In the genomic region with DNA sequence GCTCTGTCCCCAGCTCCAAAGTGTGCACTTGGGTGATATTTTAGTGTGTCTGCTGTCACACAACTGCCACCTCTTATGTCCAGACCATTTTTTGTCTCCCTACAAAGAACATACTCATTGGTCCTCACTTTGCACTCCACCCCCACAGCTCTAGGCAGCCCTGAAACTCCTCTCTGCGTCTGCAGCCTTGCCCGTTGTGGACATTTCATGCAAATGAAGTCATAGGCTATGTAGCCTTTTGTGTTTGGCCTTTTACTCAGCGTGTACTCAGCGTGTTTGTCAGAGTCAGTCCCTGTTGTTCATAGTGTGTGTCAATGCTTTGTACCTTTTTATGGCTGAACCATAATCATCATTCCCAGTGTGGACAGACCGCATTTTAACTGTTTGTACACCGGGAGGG, we compare ENCODE assay signal across 11 mouse cellular contexts. TPM values are rescaled to one million over a fixed set of nuclear protein-coding genes. Genes with fewer than 3 reads are reported as not detected.
A peak's percentile ranks its signal among the peaks of the same experiment; 100 is the strongest.
DNase-seq lines count a peak whose midpoint lies in the region; ATAC-seq and TF ChIP-seq lines count a peak whose summit lies in the region.
"Had no signal": no experiment of that assay in that cellular context is flagged by ENCODE, and none has a peak within 500 bp of the region (broad histone marks: within the 10 kb centered on the region; RNA-seq: fewer than 3 reads in every experiment).

No protein-coding gene starts in this region.

- DNase-seq in heart, adult 2 months, result no peak
- no peak for DNase-seq in heart, postnatal 25 days (ENCODE audit: low spot score)
- peak; percentile 81 for DNase-seq in NIH3T3 (ENCODE audit: low read depth)
- no peak for DNase-seq in urinary bladder, postnatal 36 days (ENCODE audit: low spot score in 2 of 2)
- no peak for DNase-seq in kidney, adult 18-20 months

- no peak overlapping the region; the same call in 1 of the 2 replicates for H3K4me3 ChIP-seq in heart, adult 2 months
- H3K4me3 ChIP-seq in embryonic facial prominence, embryonic 12.5 days, result 0 out of 2 replicates have a peak overlapping the region, but pooled peaks have one; percentile 4
- no peak overlapping the region for H3K4me3 ChIP-seq in liver, embryonic 12.5 days
- H3K4me3 ChIP-seq: hindbrain, embryonic 15.5 days had no signal

- H3K9ac ChIP-seq in heart, adult 2 months (ENCODE audit: low read depth, low read length), result peak overlapping the region; percentile 23; the same call in 1 of the 2 replicates
- H3K9ac ChIP-seq in embryonic facial prominence, embryonic 12.5 days, result no peak overlapping the region
- H3K9ac ChIP-seq in liver, embryonic 12.5 days, result peak overlapping the region; percentile 33; the same call in 1 of the 2 replicates
- H3K9ac ChIP-seq: hindbrain, embryonic 15.5 days had no signal

- H3K9me3 ChIP-seq in embryonic facial prominence, embryonic 12.5 days, result no peaks in the 10 kb centered on the region
- H3K9me3 ChIP-seq in liver, embryonic 12.5 days (replicated peaks), result no peaks in the 10 kb centered on the region
- H3K9me3 ChIP-seq: hindbrain, embryonic 15.5 days had no signal

- peaks cover 12% of the 10 kb centered on the region for H3K4me1 ChIP-seq in heart, adult 2 months (ENCODE audit: control insufficient read depth, insufficient read depth, low read length)
- peaks cover 41% of the 10 kb centered on the region for H3K4me1 ChIP-seq in embryonic facial prominence, embryonic 12.5 days
- H3K4me1 ChIP-seq in liver, embryonic 12.5 days, result peaks cover 79% of the 10 kb centered on the region

- TF ChIP-seq CTCF in heart, adult 2 months (IDR thresholded peaks at IDR 0.05), result no peak

- 45% methylated on average over 6 of the region's 6 CpGs for WGBS in heart, adult 2 months
- 58% methylated on average over 6 of the region's 6 CpGs for WGBS in embryonic facial prominence, embryonic 12.5 days
- WGBS in liver, embryonic 12.5 days (ENCODE audit: insufficient replicate concordance), result 82% methylated on average over 6 of the region's 6 CpGs

- no peak for TF ChIP-seq POLR2A in heart, adult 2 months (IDR thresholded peaks at IDR 0.05; ENCODE audit: insufficient read depth, low read depth, low read length)

- peaks cover 3% of the 10 kb centered on the region for H3K36me3 ChIP-seq in heart, adult 2 months (ENCODE audit: control insufficient read depth, insufficient read depth, low read length)
- peaks cover 69% of the 10 kb centered on the region for H3K36me3 ChIP-seq in embryonic facial prominence, embryonic 12.5 days
- peaks cover 79% of the 10 kb centered on the region for H3K36me3 ChIP-seq in liver, embryonic 12.5 days

- intact Hi-C loops in heart, adult 2 months (cut with DNase I), result no loop called here
- intact Hi-C loops in heart, postnatal 25 days (cut with DNase I), result loop anchor here (5.0 kb wide), 1 partner anchor 33 kb away; a partner anchor contains a TSS

- peak overlapping the region; percentile 85 for H3K27ac ChIP-seq in heart, adult 2 months
- H3K27ac ChIP-seq in embryonic facial prominence, embryonic 12.5 days, result peak overlapping the region; percentile 48; the same call in 1 of the 2 replicates
- H3K27ac ChIP-seq in liver, embryonic 12.5 days, result peak overlapping the region; percentile 23
- H3K27ac ChIP-seq: hindbrain, embryonic 15.5 days had no signal

- H3K27me3 ChIP-seq in heart, adult 2 months (ENCODE audit: control insufficient read depth, insufficient read depth, low read length), result no peaks in the 10 kb centered on the region
- H3K27me3 ChIP-seq in embryonic facial prominence, embryonic 12.5 days, result no peaks in the 10 kb centered on the region
- no peaks in the 10 kb centered on the region for H3K27me3 ChIP-seq in liver, embryonic 12.5 days (replicated peaks)
- H3K27me3 ChIP-seq: hindbrain, embryonic 15.5 days had no signal

- 0 out of 2 replicates have a peak overlapping the region, but pooled peaks have one; percentile 7 for H3K4me2 ChIP-seq in embryonic facial prominence, embryonic 12.5 days (replicated peaks)
- H3K4me2 ChIP-seq in liver, embryonic 12.5 days, result 0 out of 2 replicates have a peak overlapping the region, but pooled peaks have one; percentile 13
- H3K4me2 ChIP-seq: hindbrain, embryonic 15.5 days had no signal

- no peaks in the 10 kb centered on the region; the same call in 1 of the 2 replicates for H3K79me2 ChIP-seq in heart, adult 2 months (replicated peaks; ENCODE audit: control insufficient read depth, insufficient read depth, low read length)

- no peak for TF ChIP-seq EP300 in heart, adult 2 months (IDR thresholded peaks at IDR 0.05; ENCODE audit: insufficient read depth, low read depth, low read length)

- no peak for ATAC-seq in embryonic facial prominence, embryonic 12.5 days (ENCODE audit: insufficient number of reproducible peaks, insufficient read depth, low FRiP score, low TSS enrichment)
- no peak for ATAC-seq in liver, embryonic 12.5 days
- no peak for ATAC-seq in megakaryocyte-erythroid progenitor cell, adult 5-6 weeks (replicated peaks; ENCODE audit: low FRiP score, low TSS enrichment, poor library complexity, severe bottlenecking)
- ATAC-seq: activated CD4-positive, CD25-positive, alpha-beta regulatory T cell, adult 4 months; forebrain, embryonic 14.5 days had no signal

RNA-seq across cellular contexts. Expression of a gene that starts 9.8 kb away (rescaled TPM):
- 100 to 1,000 TPM; 191 to 210 TPM for total RNA-seq in heart, adult 2 months (2021)
- 136 and 162 TPM in 2 replicates for polyA plus RNA-seq in heart, adult 2 months (2012; rRNA removed)
- total RNA-seq in heart, postnatal 25 days (2021), result 100 to 1,000 TPM; 221 to 226 TPM
- polyA plus RNA-seq in embryonic facial prominence, embryonic 12.5 days (2016; fragmentation: Nextera tagmentation; extraction: Ambion mirVana), result 60.9 and 71.3 TPM in 2 replicates
- 85.3 and 95.9 TPM in 2 replicates for polyA plus RNA-seq in liver, embryonic 12.5 days (2016; fragmentation: Nextera tagmentation; extraction: Ambion mirVana)
- 177 and 250 TPM in 2 replicates for total RNA-seq in megakaryocyte-erythroid progenitor cell, adult 5-6 weeks (2014; fragmentation: Nextera tagmentation)
- total RNA-seq in megakaryocyte-erythroid progenitor cell, adult 5-6 weeks (2017), result 187 and 201 TPM in 2 replicates

RNA-seq across cellular contexts. Expression of a gene that starts 23.7 kb away (rescaled TPM):
- total RNA-seq in heart, adult 2 months (2021), result 10 to 100 TPM; 58.8 to 62.9 TPM
- 11.3 and 18.5 TPM in 2 replicates for polyA plus RNA-seq in heart, adult 2 months (2012; rRNA removed)
- total RNA-seq in heart, postnatal 25 days (2021), result 10 to 100 TPM; 63.9 to 68.9 TPM
- polyA plus RNA-seq in embryonic facial prominence, embryonic 12.5 days (2016; fragmentation: Nextera tagmentation; extraction: Ambion mirVana), result 94.4 and 94.7 TPM in 2 replicates
- polyA plus RNA-seq in liver, embryonic 12.5 days (2016; fragmentation: Nextera tagmentation; extraction: Ambion mirVana), result 60.1 and 65.7 TPM in 2 replicates
- total RNA-seq in megakaryocyte-erythroid progenitor cell, adult 5-6 weeks (2014; fragmentation: Nextera tagmentation), result 131 and 149 TPM in 2 replicates
- 255 and 297 TPM in 2 replicates for total RNA-seq in megakaryocyte-erythroid progenitor cell, adult 5-6 weeks (2017)

RNA-seq across cellular contexts. Expression of a gene that starts 28.7 kb away (rescaled TPM):
- total RNA-seq in heart, adult 2 months (2021), result 1 to 10 TPM; 6.8 to 9.1 TPM
- polyA plus RNA-seq in heart, adult 2 months (2012; rRNA removed), result 6.9 and 8.4 TPM in 2 replicates
- 1 to 10 TPM; 7.9 to 9.4 TPM for total RNA-seq in heart, postnatal 25 days (2021)
- polyA plus RNA-seq in embryonic facial prominence, embryonic 12.5 days (2016; fragmentation: Nextera tagmentation; extraction: Ambion mirVana), result 29.5 and 30.7 TPM in 2 replicates
- 9.4 and 11.5 TPM in 2 replicates for polyA plus RNA-seq in liver, embryonic 12.5 days (2016; fragmentation: Nextera tagmentation; extraction: Ambion mirVana)
- total RNA-seq in megakaryocyte-erythroid progenitor cell, adult 5-6 weeks (2014; fragmentation: Nextera tagmentation), result 16.1 and 18.0 TPM in 2 replicates
- 13.8 and 19.0 TPM in 2 replicates for total RNA-seq in megakaryocyte-erythroid progenitor cell, adult 5-6 weeks (2017)

RNA-seq across cellular contexts. Expression of a gene that starts 33.4 kb away (rescaled TPM):
- total RNA-seq in heart, adult 2 months (2021), result 10 to 100 TPM; 10.5 to 14.5 TPM
- polyA plus RNA-seq in heart, adult 2 months (2012; rRNA removed), result 2.4 and 4.5 TPM in 2 replicates
- total RNA-seq in heart, postnatal 25 days (2021), result 10 to 100 TPM; 10.0 to 12.7 TPM
- polyA plus RNA-seq in embryonic facial prominence, embryonic 12.5 days (2016; fragmentation: Nextera tagmentation; extraction: Ambion mirVana), result 26.5 and 27.2 TPM in 2 replicates
- 17.8 and 18.3 TPM in 2 replicates for polyA plus RNA-seq in liver, embryonic 12.5 days (2016; fragmentation: Nextera tagmentation; extraction: Ambion mirVana)
- total RNA-seq in megakaryocyte-erythroid progenitor cell, adult 5-6 weeks (2014; fragmentation: Nextera tagmentation), result 6.1 and 9.4 TPM in 2 replicates
- 3.2 and 11.1 TPM in 2 replicates for total RNA-seq in megakaryocyte-erythroid progenitor cell, adult 5-6 weeks (2017)

Comparison
In these comparisons a context has a peak if more than half of its experiments do, and no peak if none do; other contexts are left out.
1. H3K27ac ChIP-seq: peak in every context shown above with its lines; median percentile 85 in heart, adult 2 months; 48 in embryonic facial prominence, embryonic 12.5 days; 23 in liver, embryonic 12.5 days.